Mouse (Mus musculus) forelimb bud, embryonic 11.5 days (tissue): Measurements from ENCODE around the gene Slc33a1.

Experiments used
- DNase-seq: peaks from one replicate; pipeline ENCODE4 v3.0.0-alpha.2; 2012; ENCODE audit warnings: low read depth, low spot score

Slc33a1 gene

GRCm38 (mm10) chr3:63898581-63899308 lies 65.8 kb downstream of the Slc33a1 start:
- peak; percentile 80 for DNase-seq

- no peak for DNase-seq
Observed at GRCm38 (mm10) chr3:63897177-63897576, 67.4 kb downstream of the Slc33a1 start.

GRCm38 (mm10) chr3:63896303-63896702 lies 68.3 kb downstream of the Slc33a1 start:
- DNase-seq, result no peak

GRCm38 (mm10) chr3:63895786-63896185 lies 68.8 kb downstream of the Slc33a1 start:
- no peak for DNase-seq

GRCm38 (mm10) chr3:63893677-63894076 lies 70.9 kb downstream of the Slc33a1 start:
- no peak for DNase-seq

- DNase-seq, result no peak
Observed at GRCm38 (mm10) chr3:63892154-63892553, 72.4 kb downstream of the Slc33a1 start.
